Mouse (Mus musculus) naive thymus-derived CD4-positive, alpha-beta T cell, adult 2 months (primary cell): ENCODE measurements around the gene Csgalnact2.

Experiments used
- DNase-seq: peaks from one replicate; pipeline ENCODE4 v3.0.0-alpha.2; 2011; ENCODE audit warnings: low read depth

Csgalnact2 gene

GRCm38 (mm10) chr6:118138731-118139709 is at the start of gene Csgalnact2:
TSS of gene Csgalnact2 (minus strand) at chr6:118139140.
- DNase-seq, result peak; percentile 96

- DNase-seq, result no peak
Observed at GRCm38 (mm10) chr6:118188599-118188998, 49.7 kb upstream of the Csgalnact2 start.

- DNase-seq, result no peak
Observed at GRCm38 (mm10) chr6:118187285-118187641, 48.3 kb upstream of the Csgalnact2 start.

- DNase-seq, result no peak
Observed at GRCm38 (mm10) chr6:118186620-118187284, 47.8 kb upstream of the Csgalnact2 start.

- no peak for DNase-seq
Observed at GRCm38 (mm10) chr6:118184126-118184525, 45.2 kb upstream of the Csgalnact2 start.

- no peak for DNase-seq
Observed at GRCm38 (mm10) chr6:118180085-118180423, 41.1 kb upstream of the Csgalnact2 start.

- peak; percentile 80 for DNase-seq
Observed at GRCm38 (mm10) chr6:118179316-118180084, 40.6 kb upstream of the Csgalnact2 start.

- DNase-seq, result no peak
Observed at GRCm38 (mm10) chr6:118173975-118174328, 35.0 kb upstream of the Csgalnact2 start.

GRCm38 (mm10) chr6:118173251-118173974 is 34.5 kb upstream of the Csgalnact2 start:
- DNase-seq, result no peak

- DNase-seq, result no peak
Observed at GRCm38 (mm10) chr6:118171386-118171785, 32.4 kb upstream of the Csgalnact2 start.

GRCm38 (mm10) chr6:118168106-118168505 is 29.2 kb upstream of the Csgalnact2 start:
- DNase-seq, result no peak

- peak; percentile 90 for DNase-seq
Observed at GRCm38 (mm10) chr6:118167013-118167412, 28.1 kb upstream of the Csgalnact2 start.

GRCm38 (mm10) chr6:118165516-118165915 is 26.6 kb upstream of the Csgalnact2 start:
- no peak for DNase-seq

GRCm38 (mm10) chr6:118164691-118165090 is 25.8 kb upstream of the Csgalnact2 start:
- no peak for DNase-seq

- no peak for DNase-seq
Observed at GRCm38 (mm10) chr6:118163086-118163485, 24.1 kb upstream of the Csgalnact2 start.

- DNase-seq, result no peak
Observed at GRCm38 (mm10) chr6:118162457-118163082, 23.6 kb upstream of the Csgalnact2 start.

GRCm38 (mm10) chr6:118153091-118153490 is 14.2 kb upstream of the Csgalnact2 start:
- no peak for DNase-seq

GRCm38 (mm10) chr6:118150988-118151387 is 12.0 kb upstream of the Csgalnact2 start:
- no peak for DNase-seq

- DNase-seq, result no peak
Observed at GRCm38 (mm10) chr6:118150538-118150937, 11.6 kb upstream of the Csgalnact2 start.

- no peak for DNase-seq
Observed at GRCm38 (mm10) chr6:118150128-118150527, 11.2 kb upstream of the Csgalnact2 start.

- peak; percentile 9 for DNase-seq
Observed at GRCm38 (mm10) chr6:118140961-118141360, 2.0 kb upstream of the Csgalnact2 start.
